Mouse (Mus musculus) thymus, postnatal 0 days (tissue): ENCODE measurements around the gene Gli3. TPM values are rescaled to one million over a fixed set of nuclear protein-coding genes. Genes with fewer than 3 reads are reported as not detected.

ENCODE experiments used
- DNase-seq: peaks from one replicate; pipeline ENCODE4 v3.0.0-alpha.2; 2015; ENCODE audit warnings: low spot score
- polyA plus RNA-seq: library from polyadenylated mRNA; unstranded; fragments of >200 nt; fragmentation: Nextera tagmentation; extraction: Ambion mirVana; gene quantifications from 2 replicates; pipeline ENCODE4 v1.2.1, GENCODE M21; 2015

The Gli3 gene
- polyA plus RNA-seq, 1 experiment from 2014 or later = 2.5 TPM

DNA sequence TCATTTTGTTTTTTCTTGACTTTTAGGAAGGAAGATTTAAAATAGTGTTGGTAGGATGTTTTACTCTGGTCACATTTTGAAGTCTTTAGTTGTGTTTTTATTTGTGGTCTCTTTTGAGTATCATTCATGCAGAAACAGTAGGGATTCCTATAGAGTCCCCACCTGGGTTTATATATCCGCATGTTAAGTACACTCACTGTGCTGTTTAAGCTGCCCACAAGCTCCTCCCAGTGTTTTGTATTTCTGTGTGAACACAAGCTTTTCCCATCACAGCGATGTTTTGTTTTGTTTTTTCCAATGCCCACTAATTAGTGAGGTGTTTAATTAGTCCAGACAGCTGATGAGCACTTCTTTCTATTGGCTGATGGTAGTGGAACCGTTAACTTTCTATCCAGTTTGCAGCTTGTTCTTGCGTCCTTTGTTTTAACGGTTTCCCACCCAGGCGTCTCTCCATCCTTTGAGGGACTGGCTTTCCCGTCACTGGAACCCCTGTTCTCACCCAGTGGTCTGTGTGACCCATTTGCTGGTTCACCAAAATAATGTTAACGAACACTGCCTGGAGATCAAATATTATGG is 87.1 kb downstream of the Gli3 start:
- no peak for DNase-seq

DNA sequence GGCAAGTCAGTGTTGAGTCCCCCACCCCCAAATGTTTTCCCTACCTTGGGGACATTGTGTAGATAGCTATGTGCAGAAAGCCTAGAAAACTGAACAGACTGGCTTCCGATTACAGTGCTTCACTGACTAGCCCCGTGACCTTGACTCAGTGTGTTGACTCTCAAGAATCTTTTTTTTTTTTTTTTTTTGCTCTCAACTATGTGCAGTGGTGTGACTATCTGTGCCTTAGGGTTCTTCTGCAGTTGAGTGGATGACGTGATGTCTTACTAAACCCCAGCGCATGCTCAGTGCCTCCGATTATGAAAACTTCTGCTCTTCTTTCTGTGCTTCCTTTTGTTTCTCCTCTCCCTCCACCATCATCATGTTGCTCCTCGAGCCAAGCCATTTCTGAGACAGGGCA is 87.7 kb downstream of the Gli3 start:
- no peak for DNase-seq

DNA sequence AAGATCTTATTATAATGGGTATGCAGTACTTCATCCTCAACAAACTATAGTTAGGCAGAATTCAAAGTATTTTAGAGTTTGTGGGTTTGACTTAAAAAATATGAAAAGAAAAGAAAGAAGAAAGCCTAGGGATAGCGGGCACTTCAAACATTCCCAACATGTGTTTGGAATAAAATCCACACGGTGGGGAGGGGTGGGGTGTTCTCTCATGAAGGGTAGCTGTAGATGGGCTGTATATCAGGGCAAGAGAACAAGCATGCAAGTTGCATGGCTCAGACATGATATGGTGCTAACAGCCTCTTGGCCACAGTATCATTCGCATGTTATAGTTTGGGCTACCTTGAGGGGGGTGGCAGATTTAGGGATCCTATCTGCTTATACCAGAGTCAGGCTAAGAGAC is 89.0 kb downstream of the Gli3 start:
- no peak for DNase-seq

- no peak for DNase-seq
These were observed 93.6 kb downstream of the Gli3 start for GRCm38 (mm10) chr13:15556646-15557098.

GRCm38 (mm10) chr13:15561441-15561840 is 98.4 kb downstream of the Gli3 start:
- DNase-seq = no peak

DNA sequence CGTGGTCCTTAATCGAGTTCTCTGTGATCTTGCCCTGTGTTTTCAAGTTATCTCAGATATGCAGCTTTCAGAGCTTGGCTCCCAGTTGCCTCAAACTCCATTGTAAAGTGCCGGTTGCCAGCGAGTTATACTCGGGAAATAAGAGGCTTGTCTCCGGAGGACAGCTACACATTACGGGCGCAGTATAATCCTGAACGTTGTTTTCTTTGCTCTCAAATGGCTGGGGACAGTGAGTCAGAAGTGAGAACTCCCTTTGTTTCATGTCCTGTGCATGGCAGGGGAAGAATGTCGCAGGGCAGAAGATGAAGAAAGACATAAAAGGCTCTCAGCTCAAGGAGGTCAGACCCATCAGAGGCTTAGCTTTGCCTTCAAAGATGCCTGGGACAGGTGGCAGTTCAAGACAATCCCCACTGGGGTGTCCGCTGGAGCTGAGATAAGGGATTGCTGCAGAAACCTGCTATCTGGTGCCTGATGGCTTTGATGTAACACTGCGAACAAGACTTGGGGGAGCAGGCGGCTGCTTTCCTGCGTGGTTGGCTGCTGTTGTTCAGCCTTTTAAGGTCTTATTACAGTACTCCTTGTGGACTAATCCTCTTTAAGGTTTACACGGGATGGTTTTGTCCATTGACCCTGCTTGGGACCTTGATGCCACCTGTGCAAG is 108.0 kb downstream of the Gli3 start:
- DNase-seq = no peak

- DNase-seq = no peak
These were observed 114.3 kb downstream of the Gli3 start for GRCm38 (mm10) chr13:15577133-15577917.

- no peak for DNase-seq
These were observed 117.4 kb downstream of the Gli3 start for GRCm38 (mm10) chr13:15580458-15580857.

DNA sequence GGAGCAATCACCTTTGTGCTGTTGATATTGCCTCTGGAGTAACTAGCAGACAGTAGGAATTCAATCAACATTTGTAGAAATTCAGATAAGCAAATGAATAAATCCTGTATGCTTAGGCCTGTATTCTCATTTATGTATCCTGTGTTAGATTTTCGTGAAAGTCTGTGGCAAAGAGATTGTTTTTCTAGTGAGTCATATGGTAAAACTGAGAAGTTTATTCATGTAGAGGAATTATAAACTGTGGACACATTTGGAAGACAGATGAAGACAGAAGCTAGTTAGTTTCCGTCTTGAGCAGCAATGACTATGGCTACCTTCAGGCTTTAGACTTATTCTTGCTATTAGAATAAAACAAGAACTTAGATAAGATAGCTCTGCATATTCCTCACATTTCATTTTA is 122.9 kb downstream of the Gli3 start:
- DNase-seq = no peak

DNA sequence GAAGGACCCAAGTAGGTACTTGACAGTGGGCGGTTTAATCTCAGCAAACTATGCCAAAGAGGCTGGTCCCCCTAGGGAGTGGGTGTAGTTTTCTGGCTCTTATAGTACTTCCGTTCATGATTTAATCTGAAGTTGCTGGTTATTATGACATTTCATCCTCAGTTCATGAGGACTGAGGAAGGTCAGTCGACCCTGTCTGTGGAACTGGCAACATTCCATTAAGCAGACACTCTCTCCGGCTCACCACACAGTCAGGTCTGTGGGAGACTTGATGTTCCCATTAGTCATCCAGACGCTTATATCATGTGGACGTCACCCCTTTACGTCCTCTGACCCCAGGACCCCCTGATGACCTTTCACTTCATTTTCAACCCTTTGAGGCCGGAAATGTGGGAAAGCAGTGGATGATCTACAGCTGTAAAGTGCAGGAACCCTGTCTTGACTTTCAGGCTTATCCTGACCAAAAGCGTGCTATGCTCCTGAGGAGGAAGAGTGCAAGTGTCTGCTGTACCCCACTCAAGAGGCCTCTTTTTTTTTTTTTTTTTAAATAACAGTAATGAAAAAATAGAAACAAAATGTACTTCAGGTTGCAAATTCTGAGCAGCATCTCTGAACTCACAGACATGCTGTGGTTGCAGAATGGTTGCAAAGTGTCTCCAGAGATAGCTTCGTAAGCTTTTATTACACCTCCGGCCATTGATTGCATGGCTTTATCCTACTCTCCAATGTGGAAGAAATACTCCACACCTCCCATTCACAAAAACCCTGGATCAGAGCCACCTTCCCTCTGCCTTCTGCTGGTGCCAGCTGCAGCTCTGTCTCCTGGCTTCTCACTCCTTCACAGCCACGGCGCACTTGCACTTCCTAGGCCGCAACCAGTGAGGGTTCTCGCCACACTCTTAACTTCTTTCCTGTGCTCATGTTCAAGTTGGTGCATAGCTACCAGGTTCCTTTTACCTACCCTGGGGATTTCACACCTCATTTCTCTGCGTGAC is 125.5 kb downstream of the Gli3 start:
- DNase-seq = no peak

DNA sequence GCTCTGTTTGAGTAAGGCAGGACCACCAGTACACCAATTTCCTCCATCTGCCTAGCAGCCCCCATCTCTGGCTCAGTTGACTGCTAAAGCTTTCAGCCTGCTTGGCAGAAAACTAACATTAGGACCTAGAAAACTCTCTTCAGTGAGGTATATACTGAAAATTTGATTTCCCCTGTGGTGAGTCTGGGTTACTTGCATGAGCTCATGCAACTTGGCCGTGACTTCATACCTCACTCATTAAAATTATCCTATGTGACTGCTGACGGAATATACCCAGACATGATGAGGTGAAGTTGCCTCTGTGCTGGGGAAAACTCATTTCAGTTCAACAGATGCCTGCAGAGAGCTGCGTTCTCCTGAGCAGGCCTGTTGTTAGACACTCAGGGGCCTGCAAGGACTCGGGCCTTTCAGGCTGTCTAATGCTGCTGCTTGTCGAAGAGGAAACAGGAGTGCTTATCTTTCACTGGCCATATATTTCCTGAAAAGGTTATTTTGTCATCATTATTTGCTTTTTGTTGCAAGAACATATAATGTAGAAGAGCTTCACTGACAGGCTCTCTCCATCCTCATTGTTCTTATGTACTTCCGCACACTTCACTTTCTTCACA is 127.4 kb downstream of the Gli3 start:
- DNase-seq = no peak

DNA sequence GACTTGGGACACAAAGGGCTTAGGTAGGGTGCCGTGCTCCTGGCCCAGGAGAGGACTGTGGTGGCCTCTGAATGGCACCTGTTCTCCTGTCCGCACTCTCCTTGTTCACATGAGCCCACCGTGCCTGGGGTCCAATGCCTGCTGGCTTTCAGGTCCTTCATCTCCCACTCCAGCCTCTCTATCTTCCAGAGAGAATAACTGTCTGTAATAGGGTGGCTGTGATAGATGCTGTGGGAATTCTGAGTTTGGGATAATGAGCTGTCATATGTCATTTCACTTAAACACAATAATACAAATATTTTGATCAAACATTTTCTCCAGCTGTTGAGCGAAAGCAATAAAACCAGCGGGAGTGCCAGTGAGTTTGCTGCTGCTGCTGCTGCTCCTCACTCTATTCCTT is 133.6 kb downstream of the Gli3 start:
- no peak for DNase-seq

DNA sequence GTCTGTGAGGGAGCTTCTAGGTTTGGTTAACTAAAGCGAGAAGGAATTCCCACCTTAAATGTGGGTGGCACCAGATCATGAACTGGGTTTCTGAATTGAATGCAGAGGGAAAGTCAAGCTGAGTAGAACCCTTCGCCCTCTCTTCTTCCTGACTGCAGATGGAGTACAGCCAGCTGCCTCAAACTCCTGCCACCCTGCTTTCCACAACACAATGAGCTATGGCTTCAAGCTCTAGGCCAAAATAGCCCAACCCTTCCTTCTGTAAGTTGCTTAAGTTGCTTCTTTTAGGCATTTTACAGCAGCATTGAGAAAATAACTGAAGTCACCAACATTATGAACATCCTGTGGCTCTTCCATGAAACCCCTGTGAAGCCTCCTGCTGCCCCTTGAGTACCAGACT is 136.7 kb downstream of the Gli3 start:
- no peak for DNase-seq

GRCm38 (mm10) chr13:15602161-15602560 is 139.1 kb downstream of the Gli3 start:
- no peak for DNase-seq

GRCm38 (mm10) chr13:15602677-15603221 is 139.7 kb downstream of the Gli3 start:
- DNase-seq = no peak

DNA sequence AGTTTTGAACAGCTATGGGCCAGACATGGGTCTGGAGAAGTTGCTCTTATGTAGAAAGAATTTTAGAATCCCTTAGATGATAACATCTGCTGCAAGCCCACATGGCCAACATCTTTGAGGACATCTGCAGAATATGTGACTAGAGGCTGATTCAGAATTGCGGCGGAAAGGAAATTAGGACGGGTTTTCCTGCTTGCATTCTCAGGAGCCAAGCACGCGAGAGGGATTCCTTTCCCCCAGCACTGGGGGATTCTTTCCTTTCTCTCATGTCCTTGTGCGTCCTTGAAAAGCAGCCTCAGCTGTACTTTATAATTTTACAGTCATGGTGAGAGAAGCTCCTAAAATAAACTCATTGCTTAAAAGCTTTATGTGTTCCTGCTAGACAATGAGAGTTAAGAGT is 141.0 kb downstream of the Gli3 start:
- no peak for DNase-seq

DNA sequence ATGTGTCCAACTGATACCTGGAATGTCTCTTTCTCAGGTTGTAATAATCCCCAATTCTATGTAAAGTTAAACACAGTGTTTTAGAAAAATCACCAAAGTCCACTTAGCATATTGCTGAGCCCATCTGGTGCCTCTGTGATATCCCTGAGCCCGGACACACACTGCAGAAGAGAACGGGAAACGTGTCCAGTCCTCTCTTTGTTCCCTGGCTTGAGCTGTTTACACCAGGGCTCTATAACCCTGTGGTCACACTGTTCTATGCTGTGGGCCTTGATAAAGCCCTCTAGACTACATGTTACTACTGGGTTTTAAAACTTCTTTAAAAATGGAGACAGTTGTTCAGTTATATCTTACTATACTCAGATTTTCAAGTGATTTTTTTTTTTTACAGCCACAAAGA is 154.4 kb downstream of the Gli3 start:
- no peak for DNase-seq

- DNase-seq = no peak
These were observed 155.1 kb downstream of the Gli3 start for GRCm38 (mm10) chr13:15618051-15618692.

DNA sequence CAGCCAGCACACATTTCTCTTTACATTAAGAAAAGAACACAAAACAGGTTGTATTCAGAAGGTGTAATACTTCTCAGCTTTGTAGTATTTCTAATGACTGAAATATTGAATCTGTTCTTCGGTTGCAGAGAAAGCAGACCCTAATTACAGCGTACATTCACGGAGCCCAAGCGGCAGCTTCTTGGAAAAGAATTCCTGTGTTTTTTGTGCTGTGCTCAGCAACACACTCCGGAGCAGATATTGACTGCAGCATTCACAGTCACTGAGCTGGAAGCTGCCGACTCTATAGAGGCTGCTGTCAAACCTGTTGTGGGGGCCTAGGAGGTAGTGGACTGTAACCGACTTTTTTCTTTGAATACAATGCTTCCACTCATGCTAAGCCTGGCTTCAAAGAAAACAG is 158.0 kb downstream of the Gli3 start:
- no peak for DNase-seq
